Mouse (Mus musculus) liver, embryonic 15.5 days (tissue): Measurements from ENCODE around the gene Lrrc10b. TPM values are rescaled to one million over a fixed set of nuclear protein-coding genes. Genes with fewer than 3 reads are reported as not detected.
A peak's percentile ranks its signal among the peaks of the same experiment; 100 is the strongest.

Experiments used
- ATAC-seq: fragments of 200-750 bp; cut with Nextera tagmentation; 2 replicates; pipeline ENCODE4 v1.8.0; 2017; ENCODE audit warnings: moderate number of reproducible peaks, mild to moderate bottlenecking, moderate library complexity; ENCODE audit not compliant: insufficient read depth
- H3K27ac ChIP-seq: fragments of 300-500 bp; sonication (generic); replicated peaks from 2 replicates; pipeline ENCODE4 v1.5.1; 2015; ENCODE audit warnings: mild to moderate bottlenecking, inconsistent platforms
- H3K27me3 ChIP-seq: fragments of 300-500 bp; sonication (generic); 2 replicates; pipeline ENCODE4 v1.6.1; 2015; ENCODE audit warnings: mild to moderate bottlenecking, inconsistent platforms
- H3K36me3 ChIP-seq: fragments of 300-500 bp; sonication (generic); replicated peaks from 2 replicates; pipeline ENCODE4 v1.6.1; 2015; ENCODE audit warnings: moderate library complexity, mild to moderate bottlenecking, inconsistent platforms
- H3K4me1 ChIP-seq: fragments of 300-500 bp; sonication (generic); replicated peaks from 2 replicates; pipeline ENCODE4 v1.6.1; 2015; ENCODE audit warnings: inconsistent platforms
- H3K4me2 ChIP-seq: fragments of 300-500 bp; sonication (generic); 2 replicates; pipeline ENCODE4 v1.6.1; 2015; ENCODE audit warnings: moderate library complexity, mild to moderate bottlenecking, inconsistent platforms
- H3K4me3 ChIP-seq: fragments of 300-500 bp; sonication (generic); replicated peaks from 2 replicates; pipeline ENCODE4 v1.5.1; 2015; ENCODE audit warnings: mild to moderate bottlenecking, inconsistent platforms
- H3K9ac ChIP-seq: fragments of 300-500 bp; sonication (generic); 2 replicates; pipeline ENCODE4 v1.6.1; 2015; ENCODE audit warnings: moderate library complexity, mild to moderate bottlenecking, inconsistent platforms
- H3K9me3 ChIP-seq: fragments of 300-500 bp; sonication (generic); replicated peaks from 2 replicates; pipeline ENCODE4 v1.6.1; 2016; ENCODE audit warnings: inconsistent platforms
- WGBS: fragments of 180-500 bp; shearing (Covaris S2); methylation state at CpG from one replicate; pipeline ENCODE4 v1.1.7; 2015; ENCODE audit warnings: mixed read lengths; ENCODE audit not compliant: insufficient replicate concordance; 5-methylcytosine and 5-hydroxymethylcytosine counted together
- polyA plus RNA-seq: library from polyadenylated mRNA; unstranded; fragments of >200 nt; fragmentation: Nextera tagmentation; extraction: Ambion mirVana; gene quantifications from 2 replicates; pipeline ENCODE4 v1.2.1, GENCODE M21; 2015

Gene Lrrc10b
- polyA plus RNA-seq, 1 experiment from 2014 or later = 0.07 TPM

- 34% methylated on average over 6 of the region's 6 CpGs for WGBS
- no peak overlapping the region for H3K27ac ChIP-seq
- no peak overlapping the region for H3K9ac ChIP-seq
- H3K9me3 ChIP-seq = no peaks in the 10 kb centered on the region
- H3K4me2 ChIP-seq = no peak overlapping the region
- peaks cover 68% of the 10 kb centered on the region for H3K27me3 ChIP-seq
- ATAC-seq = no peak
- peaks cover 11% of the 10 kb centered on the region for H3K4me1 ChIP-seq
- H3K36me3 ChIP-seq = no peaks in the 10 kb centered on the region
- no peak overlapping the region for H3K4me3 ChIP-seq
Measured at GRCm38 (mm10) chr19:10426793-10427192, 30.5 kb downstream of the Lrrc10b start.

DNA sequence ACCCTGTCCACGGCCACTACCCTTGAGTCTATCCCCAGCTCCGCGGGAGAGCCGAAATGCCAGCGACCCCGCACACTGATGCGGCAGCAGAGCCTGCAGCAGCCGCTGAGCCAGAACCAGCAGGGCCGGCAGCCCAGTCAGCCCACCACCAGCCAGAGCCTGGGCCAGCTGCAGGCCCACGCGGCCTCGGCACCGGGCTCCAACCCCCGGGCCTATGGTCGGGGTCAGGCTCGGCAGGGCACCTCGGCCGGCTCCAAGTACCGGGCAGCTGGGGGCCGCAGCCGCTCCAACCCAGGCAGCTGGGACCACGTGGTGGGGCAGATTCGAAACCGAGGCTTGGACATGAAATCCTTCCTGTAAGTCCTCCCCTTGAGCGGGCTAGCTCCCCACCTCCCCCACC is 31.0 kb downstream of the Lrrc10b start:
- Histone ChIP-seq H3K4me1 (peaks cover 6% of the 10 kb centered on the region), H3K27ac (no peak overlapping the region), H3K36me3 (no peaks in the 10 kb centered on the region), H3K27me3 (peaks cover 73% of the 10 kb centered on the region), H3K4me3 (no peak overlapping the region), H3K9ac (no peak overlapping the region), H3K9me3 (no peaks in the 10 kb centered on the region), H3K4me2 (no peak overlapping the region)
- 51% methylated on average over 25 of the region's 25 CpGs for WGBS
- ATAC-seq = no peak

GRCm38 (mm10) chr19:10425484-10426270 is 31.6 kb downstream of the Lrrc10b start:
- ATAC-seq = no peak

DNA sequence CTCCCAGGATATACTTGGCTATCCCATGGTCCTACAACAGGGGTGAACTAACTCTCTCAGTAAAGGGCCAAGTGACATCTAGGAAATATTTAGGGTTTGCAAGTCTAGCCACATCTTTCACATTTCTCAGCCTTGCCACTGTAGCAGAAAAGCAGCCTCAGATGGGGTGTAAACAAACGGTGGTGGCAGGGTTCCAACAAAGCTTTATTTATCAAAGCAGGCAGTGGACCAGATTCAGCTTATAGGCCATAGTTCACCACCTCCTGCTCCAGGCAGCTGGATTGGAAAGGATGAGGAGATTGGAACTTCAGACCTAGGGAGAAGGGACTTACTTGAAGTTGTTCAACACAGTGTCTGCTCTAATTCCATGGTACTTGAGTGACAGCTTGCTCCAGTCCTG is 32.5 kb downstream of the Lrrc10b start:
- H3K9ac ChIP-seq = no peak overlapping the region
- ATAC-seq = no peak

More at GRCm38 (mm10) chr19:10425484-10426270, 31.6 kb downstream of the Lrrc10b start:
- Histone ChIP-seq H3K4me2 (no peak overlapping the region), H3K27me3 (peaks cover 75% of the 10 kb centered on the region), H3K27ac (no peak overlapping the region), H3K9ac (no peak overlapping the region), H3K36me3 (no peaks in the 10 kb centered on the region), H3K9me3 (no peaks in the 10 kb centered on the region), H3K4me3 (no peak overlapping the region), H3K4me1 (no peaks in the 10 kb centered on the region)
- 37% methylated on average over 13 of the region's 13 CpGs for WGBS

DNA sequence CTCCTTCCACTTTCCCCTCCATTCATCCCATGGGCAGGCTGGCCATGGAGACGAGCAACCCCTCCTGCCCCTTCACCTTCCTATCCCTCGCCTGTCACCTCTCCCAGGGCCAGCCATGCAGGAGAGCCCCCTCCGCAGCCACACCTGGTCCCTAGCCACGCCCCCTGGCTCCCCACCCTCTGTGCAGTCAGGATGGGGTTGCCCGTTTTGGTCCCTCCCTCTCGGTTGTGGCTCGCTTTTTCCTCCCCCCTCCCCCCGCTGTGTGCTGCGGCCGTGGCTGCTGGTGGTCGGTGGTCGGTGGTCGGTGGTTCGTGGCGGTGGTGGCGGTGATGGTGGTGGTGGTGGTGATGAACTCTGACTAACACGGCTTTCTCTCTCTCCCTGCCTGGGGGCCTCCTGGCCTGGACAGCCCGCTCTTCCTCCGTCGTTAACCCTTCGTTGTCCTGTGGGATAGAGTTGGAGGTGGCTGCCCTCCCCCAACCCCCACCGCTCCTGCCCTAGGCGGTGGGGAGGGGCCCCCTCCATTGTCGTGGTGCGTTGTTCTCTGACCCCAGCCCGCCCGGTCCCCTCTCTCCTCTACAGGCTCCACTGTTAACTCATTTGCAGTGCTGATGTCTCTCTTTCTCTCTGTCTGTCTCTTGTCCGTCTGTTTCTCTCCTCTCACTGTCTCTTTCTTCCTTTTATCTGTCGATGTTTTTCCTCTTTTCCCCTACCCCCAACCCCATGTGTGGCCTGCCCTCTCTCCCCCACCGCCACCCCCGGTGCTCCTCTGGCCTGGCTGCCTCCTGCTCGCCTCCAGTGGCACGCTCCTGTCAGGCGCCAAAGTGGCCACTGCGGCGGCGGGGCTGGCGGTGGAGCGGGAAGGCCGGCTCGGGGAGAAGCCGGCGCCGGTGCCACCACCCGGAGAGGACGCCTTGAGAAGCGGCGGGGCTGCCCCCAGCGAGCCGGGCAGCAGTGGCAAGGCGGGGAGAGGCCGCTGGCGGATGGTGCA is 35.0 kb downstream of the Lrrc10b start:
- no peaks in the 10 kb centered on the region for H3K9me3 ChIP-seq
- no peak for ATAC-seq
- no peaks in the 10 kb centered on the region for H3K36me3 ChIP-seq
- no peak overlapping the region for H3K4me3 ChIP-seq
- WGBS = 4% methylated on average over 53 of the region's 53 CpGs
- H3K4me2 ChIP-seq = peak overlapping the region; percentile 25; the same call in 1 of the 2 replicates
- peaks cover 78% of the 10 kb centered on the region for H3K27me3 ChIP-seq
- H3K4me1 ChIP-seq = no peaks in the 10 kb centered on the region
- no peak overlapping the region for H3K9ac ChIP-seq
- no peak overlapping the region for H3K27ac ChIP-seq

More for the DNA sequence above, 32.5 kb downstream of the Lrrc10b start:
- Histone ChIP-seq H3K27ac (no peak overlapping the region), H3K9me3 (no peaks in the 10 kb centered on the region), H3K4me2 (no peak overlapping the region), H3K4me3 (no peak overlapping the region), H3K4me1 (no peaks in the 10 kb centered on the region), H3K36me3 (no peaks in the 10 kb centered on the region), H3K27me3 (peaks cover 79% of the 10 kb centered on the region)
- 43% methylated on average over 1 of the region's 1 CpGs for WGBS

DNA sequence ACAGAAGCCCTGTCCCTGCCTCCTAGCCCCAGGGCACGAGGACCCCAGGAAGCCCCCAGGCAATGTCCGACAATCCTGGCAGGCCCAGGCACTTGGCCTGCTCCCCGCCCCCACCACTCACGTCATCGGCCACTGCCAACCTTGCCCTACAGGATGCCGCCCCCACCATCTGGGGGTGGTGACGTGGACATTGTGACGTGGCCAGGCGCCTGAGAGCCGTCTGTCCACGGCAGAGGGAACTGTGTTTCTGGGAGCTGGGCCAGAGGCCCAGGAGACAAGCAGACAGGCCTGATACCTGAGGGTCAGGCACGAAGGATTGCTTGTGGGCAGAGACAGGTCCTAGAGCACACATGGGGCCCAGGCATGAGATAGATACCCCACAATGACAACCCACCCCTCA is 39.8 kb downstream of the Lrrc10b start:
- H3K9me3 ChIP-seq = no peaks in the 10 kb centered on the region
- H3K9ac ChIP-seq = no peak overlapping the region
- no peaks in the 10 kb centered on the region for H3K4me1 ChIP-seq
- 51% methylated on average over 12 of the region's 12 CpGs for WGBS
- no peak overlapping the region for H3K4me2 ChIP-seq
- H3K36me3 ChIP-seq = no peaks in the 10 kb centered on the region
- H3K27me3 ChIP-seq = peaks cover 52% of the 10 kb centered on the region
- H3K27ac ChIP-seq = no peak overlapping the region
- no peak overlapping the region for H3K4me3 ChIP-seq
- ATAC-seq = no peak

- Histone ChIP-seq H3K27me3 (peaks cover 49% of the 10 kb centered on the region), H3K4me2 (no peak overlapping the region), H3K27ac (no peak overlapping the region), H3K4me3 (no peak overlapping the region), H3K9me3 (no peaks in the 10 kb centered on the region), H3K4me1 (no peaks in the 10 kb centered on the region), H3K9ac (no peak overlapping the region), H3K36me3 (no peaks in the 10 kb centered on the region)
- no peak for ATAC-seq
- WGBS = 46% methylated on average over 8 of the region's 8 CpGs
Measured at GRCm38 (mm10) chr19:10416889-10417288, 40.4 kb downstream of the Lrrc10b start.

DNA sequence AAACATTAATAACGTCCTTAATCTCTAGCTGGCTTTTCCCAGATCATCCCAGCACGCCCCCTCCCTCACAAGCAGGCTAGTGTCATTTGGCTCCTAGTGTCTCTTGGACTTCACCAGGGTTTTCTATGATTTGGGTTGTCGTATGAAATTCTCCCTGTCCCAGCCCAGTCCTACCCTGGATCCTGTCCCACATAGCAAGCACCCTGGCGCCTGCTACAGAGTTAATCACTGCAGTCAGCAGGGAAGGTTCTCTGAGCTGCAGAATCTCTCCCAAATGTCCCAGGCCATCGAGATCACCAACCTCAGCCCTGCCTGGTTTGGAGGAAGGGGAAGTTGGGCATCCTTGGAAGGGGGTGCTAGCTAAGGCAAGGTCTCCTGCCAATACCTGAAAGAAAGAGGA is 41.8 kb downstream of the Lrrc10b start:
- Histone ChIP-seq H3K36me3 (no peaks in the 10 kb centered on the region), H3K4me1 (no peaks in the 10 kb centered on the region), H3K27me3 (peaks cover 35% of the 10 kb centered on the region), H3K9me3 (no peaks in the 10 kb centered on the region), H3K4me3 (no peak overlapping the region), H3K27ac (no peak overlapping the region), H3K9ac (no peak overlapping the region), H3K4me2 (no peak overlapping the region)
- ATAC-seq = no peak
- 41% methylated on average over 5 of the region's 5 CpGs for WGBS

DNA sequence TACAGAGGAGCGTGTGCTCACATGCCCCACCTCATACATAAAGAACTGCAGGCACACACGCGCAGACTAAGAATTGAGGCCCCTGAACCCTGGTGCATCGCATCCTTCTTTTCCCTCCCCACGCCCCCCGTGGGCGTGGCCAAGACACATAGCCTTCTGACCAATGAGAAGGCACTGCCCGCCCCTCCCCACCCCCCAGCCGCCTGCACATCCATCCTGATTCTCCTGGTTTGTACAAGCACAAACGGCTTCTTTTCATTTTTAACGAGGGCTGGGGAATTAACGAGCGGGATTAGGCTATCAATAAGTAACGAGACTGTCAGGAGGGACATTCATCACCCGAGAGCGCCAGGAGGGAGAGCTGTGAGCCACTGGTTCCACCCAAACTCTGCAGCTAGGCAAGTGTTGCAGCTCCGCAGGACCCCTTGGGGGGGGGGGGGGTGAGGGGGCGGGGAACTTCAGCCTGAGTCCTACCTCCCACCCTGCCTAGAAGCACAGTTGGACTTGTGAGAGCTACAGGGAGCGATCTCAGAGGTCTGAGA is 43.5 kb downstream of the Lrrc10b start:
- WGBS = 7% methylated on average over 19 of the region's 19 CpGs
- H3K4me2 ChIP-seq = no peak overlapping the region
- H3K4me3 ChIP-seq = no peak overlapping the region
- H3K9me3 ChIP-seq = no peaks in the 10 kb centered on the region
- H3K27me3 ChIP-seq = peaks cover 21% of the 10 kb centered on the region
- H3K36me3 ChIP-seq = no peaks in the 10 kb centered on the region
- H3K4me1 ChIP-seq = no peaks in the 10 kb centered on the region
- no peak overlapping the region for H3K27ac ChIP-seq
- H3K9ac ChIP-seq = no peak overlapping the region
- no peak for ATAC-seq
